Mouse (Mus musculus) C2C12 (cell line): ENCODE data around the gene Ino80.

Source experiments
- CEBPB ChIP-seq: IDR thresholded peaks from one replicate; pipeline ENCODE4 v1.6.1; 2011; ENCODE audit warnings: low read depth, mild to moderate bottlenecking, control low read depth, moderate library complexity
- CTCF ChIP-seq: IDR thresholded peaks from one replicate; pipeline ENCODE4 v1.5.1; 2011; ENCODE audit not compliant: control insufficient read depth, insufficient read depth, insufficient read length
- MAX ChIP-seq: IDR thresholded peaks from one replicate; pipeline ENCODE4 v1.6.1; 2011; ENCODE audit warnings: mild to moderate bottlenecking, control low read depth
- MYOG ChIP-seq: IDR thresholded peaks from one replicate; pipeline ENCODE4 v1.6.1; 2011; ENCODE audit not compliant: control insufficient read depth, insufficient read length; ENCODE audit errors: extremely low read depth
- USF1 ChIP-seq: IDR thresholded peaks from one replicate; pipeline ENCODE4 v1.6.1; 2011; ENCODE audit warnings: low read depth, mild to moderate bottlenecking, control low read depth, moderate library complexity

GRCm38 (mm10) chr2:119336002-119336401 is 141.5 kb downstream of the Ino80 start:
- TF ChIP-seq CTCF (no peak), USF1 (no peak), MYOG (no peak), CEBPB (no peak), MAX (no peak)
